24 mouse cellular contexts compared by ENCODE assay signal in the genomic region with DNA sequence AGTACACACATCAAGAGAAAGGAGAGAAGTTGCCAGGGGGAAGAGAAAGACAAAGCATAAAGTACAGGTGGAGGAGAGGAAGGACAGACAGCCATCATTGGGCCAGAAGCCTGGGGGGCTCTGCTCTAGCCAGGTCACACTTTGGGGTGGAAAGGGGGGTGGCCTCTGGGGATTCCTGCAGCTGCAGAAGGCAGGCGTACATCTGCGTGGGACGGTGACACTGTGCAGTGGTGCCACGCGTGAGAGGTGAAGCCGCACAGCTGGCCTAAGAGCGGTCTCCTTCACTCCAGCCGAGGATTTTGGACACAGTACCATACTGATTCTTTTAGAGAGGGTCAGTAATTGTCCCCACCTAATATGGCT. TPM values are rescaled to one million over a fixed set of nuclear protein-coding genes. Genes with fewer than 3 reads are reported as not detected.
DNase-seq lines count a peak whose midpoint lies in the region; ATAC-seq and TF ChIP-seq lines count a peak whose summit lies in the region.
"Had no signal": no experiment of that assay in that cellular context is flagged by ENCODE, and none has a peak within 500 bp of the region (broad histone marks: within the 10 kb centered on the region; RNA-seq: fewer than 3 reads in every experiment).

No protein-coding gene starts in this region.

- TF ChIP-seq CTCF in gastrocnemius, adult 2 months (IDR thresholded peaks at IDR 0.05), result no peak
- no peak for TF ChIP-seq CTCF in liver, postnatal 0 days (IDR thresholded peaks at IDR 0.05; ENCODE audit: low read depth)

- TF ChIP-seq EP300 in liver, postnatal 0 days (IDR thresholded peaks at IDR 0.05; ENCODE audit: low read depth), result no peak

- no peak overlapping the region; the same call in 1 of the 2 replicates for H3K9ac ChIP-seq in liver, postnatal 0 days (replicated peaks)
- H3K9ac ChIP-seq in liver, embryonic 11.5 days (ENCODE audit: low read depth, low read length), result no peak overlapping the region
- H3K9ac ChIP-seq: embryonic facial prominence, embryonic 15.5 days; hindbrain, embryonic 12.5 days had no signal

- WGBS in liver, postnatal 0 days (ENCODE audit: insufficient replicate concordance), result 90% methylated on average over 8 of the region's 8 CpGs
- 97% methylated on average over 8 of the region's 8 CpGs for WGBS in liver, embryonic 11.5 days

- peak; percentile 23 for DNase-seq in cerebellum, adult 8-10 months
- DNase-seq in gastrocnemius, adult 2 months, result no peak
- no peak for DNase-seq in gastrocnemius, postnatal 14 days
- DNase-seq in liver, postnatal 0 days, result no peak
- DNase-seq in liver, embryonic 11.5 days (ENCODE audit: low spot score), result no peak
- DNase-seq: adrenal gland, postnatal 14 days; embryo, embryonic 11 days; heart, adult 18-20 months; heart, postnatal 10 days; heart, postnatal 4 days; kidney, adult 18-20 months had no signal

- H3K4me2 ChIP-seq in liver, postnatal 0 days (ENCODE audit: low read depth, low read length), result no peak overlapping the region
- H3K4me2 ChIP-seq in liver, embryonic 11.5 days, result no peak overlapping the region
- H3K4me2 ChIP-seq: embryonic facial prominence, embryonic 15.5 days; hindbrain, embryonic 12.5 days had no signal

- H3K9me3 ChIP-seq in liver, postnatal 0 days (ENCODE audit: low read length), result no peaks in the 10 kb centered on the region
- no peaks in the 10 kb centered on the region for H3K9me3 ChIP-seq in liver, embryonic 11.5 days (ENCODE audit: control insufficient read depth, low read length)
- H3K9me3 ChIP-seq: embryonic facial prominence, embryonic 15.5 days; forebrain, embryonic 10.5 days; heart, embryonic 10.5 days; hindbrain, embryonic 12.5 days had no signal

- no peaks in the 10 kb centered on the region for H3K27me3 ChIP-seq in liver, postnatal 0 days (ENCODE audit: insufficient read depth, low read length)
- H3K27me3 ChIP-seq in liver, embryonic 11.5 days (replicated peaks; ENCODE audit: control insufficient read depth, insufficient read depth, low read length), result no peaks in the 10 kb centered on the region
- H3K27me3 ChIP-seq: CH12.LX; embryonic facial prominence, embryonic 15.5 days; Patski had no signal

- no peak for ATAC-seq in cerebellum, adult (ENCODE audit: insufficient number of reproducible peaks, low FRiP score, low TSS enrichment)
- ATAC-seq in liver, postnatal 0 days, result no peak
- no peak for ATAC-seq in liver, embryonic 11.5 days (replicated peaks; ENCODE audit: low FRiP score)
- ATAC-seq: activated CD4-positive, CD25-positive, alpha-beta regulatory T cell, adult 4 months; forebrain, embryonic 14.5 days; hindbrain, embryonic 16.5 days; inflammation-experienced regulatory T-cells, adult 6 months; Patski had no signal

- H3K27ac ChIP-seq in gastrocnemius, adult 2 months, result peak overlapping the region; percentile 97
- H3K27ac ChIP-seq in liver, postnatal 0 days (ENCODE audit: low read depth), result peak overlapping the region; percentile 86
- no peak overlapping the region for H3K27ac ChIP-seq in liver, embryonic 11.5 days (ENCODE audit: low read depth, low read length)
- H3K27ac ChIP-seq: embryonic facial prominence, embryonic 15.5 days; heart, embryonic 10.5 days; hindbrain, embryonic 12.5 days had no signal

- H3K36me3 ChIP-seq in liver, postnatal 0 days (replicated peaks; ENCODE audit: insufficient read depth, low read length), result peaks cover 27% of the 10 kb centered on the region
- no peaks in the 10 kb centered on the region for H3K36me3 ChIP-seq in liver, embryonic 11.5 days (ENCODE audit: control insufficient read depth, insufficient read depth, low read length)
- H3K36me3 ChIP-seq: embryonic facial prominence, embryonic 15.5 days; forebrain, embryonic 10.5 days; hindbrain, embryonic 12.5 days had no signal

- H3K4me1 ChIP-seq in liver, postnatal 0 days (ENCODE audit: insufficient read depth), result peaks cover 57% of the 10 kb centered on the region
- H3K4me1 ChIP-seq in liver, embryonic 11.5 days (replicated peaks; ENCODE audit: control insufficient read depth, insufficient read depth, low read length), result peaks cover 25% of the 10 kb centered on the region

- intact Hi-C loops in gastrocnemius, adult 2 months (cut with DNase I), result no loop called here
- intact Hi-C loops in gastrocnemius, postnatal 14 days (cut with DNase I; ENCODE audit: low total_unique reads), result no loop called here

- 0 out of 2 replicates have a peak overlapping the region, but pooled peaks have one; percentile 2 for H3K4me3 ChIP-seq in gastrocnemius, adult 2 months
- no peak overlapping the region for H3K4me3 ChIP-seq in liver, postnatal 0 days (ENCODE audit: low read depth, low read length)
- no peak overlapping the region for H3K4me3 ChIP-seq in liver, embryonic 11.5 days (ENCODE audit: low read depth, low read length)
- H3K4me3 ChIP-seq: embryonic facial prominence, embryonic 15.5 days; erythroblast, embryonic 14.5 days; forebrain, embryonic 10.5 days; heart, embryonic 10.5 days; hindbrain, embryonic 12.5 days had no signal

RNA-seq across cellular contexts. Expression of a gene that starts 16.2 kb away (rescaled TPM):
- 100 to 1,000 TPM in 1 of 2 experiments, 10 to 100 TPM in 1; 41.6 to 104 TPM for total RNA-seq in gastrocnemius, adult 2 months (2021)
- 10 to 100 TPM; 48.5 to 62.8 TPM for total RNA-seq in gastrocnemius, postnatal 14 days (2021)
- 33.0 and 36.5 TPM in 2 replicates for polyA plus RNA-seq in liver, postnatal 0 days (2015; fragmentation: Nextera tagmentation; extraction: Ambion mirVana)
- polyA plus RNA-seq in liver, embryonic 11.5 days (2014; fragmentation: Nextera tagmentation; extraction: Ambion mirVana), result 9.4 and 9.8 TPM in 2 replicates

RNA-seq across cellular contexts. Expression of a gene that starts 37.8 kb away (rescaled TPM):
- total RNA-seq in gastrocnemius, adult 2 months (2021), result 10 to 100 TPM in 1 of 2 experiments, 1 to 10 TPM in 1; 5.5 to 16.1 TPM
- 10 to 100 TPM; 12.9 to 20.1 TPM for total RNA-seq in gastrocnemius, postnatal 14 days (2021)
- polyA plus RNA-seq in liver, postnatal 0 days (2015; fragmentation: Nextera tagmentation; extraction: Ambion mirVana), result 1.3 and 1.7 TPM in 2 replicates
- 2.9 and 3.1 TPM in 2 replicates for polyA plus RNA-seq in liver, embryonic 11.5 days (2014; fragmentation: Nextera tagmentation; extraction: Ambion mirVana)
- total RNA-seq: common myeloid progenitor, adult 5-6 weeks had no signal
- polyA plus RNA-seq: erythroblast, embryonic 14.5 days had no signal
